Mouse (Mus musculus) retina, adult 2 months (tissue): ENCODE measurements around the gene Ptpn1.

Source experiments
- DNase-seq: peaks from one replicate; pipeline ENCODE4 v3.0.0-alpha.2; 2012; ENCODE audit warnings: low read depth, low spot score

Ptpn1 gene

DNA sequence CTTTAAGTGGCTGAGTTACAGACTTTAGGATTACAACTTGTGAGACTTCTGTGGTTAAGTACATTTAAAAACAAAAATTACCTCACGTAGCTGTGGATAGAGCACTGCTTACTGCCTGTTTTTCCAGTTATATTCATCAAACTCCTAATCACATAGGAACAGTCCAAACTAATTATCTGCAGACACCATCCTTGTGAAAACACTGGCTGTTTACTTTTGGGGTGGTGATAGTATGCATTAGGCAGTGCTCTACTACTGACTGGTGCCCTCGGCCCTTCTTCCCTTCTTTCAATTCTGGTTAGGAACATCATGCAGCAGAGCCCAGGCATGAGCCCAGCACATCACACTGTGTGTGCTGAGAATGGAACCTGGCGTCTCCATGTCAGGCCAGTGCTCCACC is 15.4 kb downstream of the Ptpn1 start:
- no peak for DNase-seq

DNA sequence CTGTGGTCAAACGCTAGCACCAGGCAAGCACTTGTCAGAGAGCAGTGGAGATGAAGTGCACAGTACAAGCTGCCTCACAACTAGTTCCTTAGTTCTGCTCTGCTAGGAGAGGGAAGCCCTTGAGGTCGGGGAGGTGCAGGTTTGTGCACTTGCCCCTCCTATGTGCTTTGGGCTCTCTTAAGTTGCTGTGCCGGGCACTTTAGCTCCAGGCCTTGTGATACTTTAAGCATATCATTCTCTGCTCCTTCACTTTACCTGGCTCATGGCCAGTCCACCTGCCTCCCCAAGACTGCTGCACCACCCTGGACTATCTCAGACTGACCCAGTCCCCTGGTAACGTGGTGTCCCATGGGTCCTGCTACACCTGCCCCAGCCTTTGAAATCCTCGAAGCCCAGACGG is 16.2 kb downstream of the Ptpn1 start:
- DNase-seq = no peak

DNA sequence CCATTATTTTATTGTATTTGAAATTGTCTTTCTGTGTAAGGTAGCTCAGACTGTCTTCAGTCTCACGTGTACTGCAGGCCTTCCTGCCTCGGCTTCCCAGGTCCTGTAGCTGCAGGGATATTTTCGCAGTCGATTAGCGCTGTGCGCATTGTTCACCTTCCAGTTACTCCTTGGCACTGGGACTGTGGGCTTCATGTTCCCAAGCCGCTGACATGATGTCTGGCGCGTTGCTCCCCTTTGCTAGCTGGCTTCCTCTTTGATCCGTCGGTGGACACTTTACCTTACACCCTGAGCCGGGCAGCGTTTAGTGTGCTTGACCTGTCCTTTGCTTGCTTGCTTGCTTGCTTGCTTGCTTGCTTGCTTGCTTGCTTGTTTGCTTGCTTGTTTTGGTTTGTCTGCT is 16.7 kb downstream of the Ptpn1 start:
- DNase-seq = no peak

DNA sequence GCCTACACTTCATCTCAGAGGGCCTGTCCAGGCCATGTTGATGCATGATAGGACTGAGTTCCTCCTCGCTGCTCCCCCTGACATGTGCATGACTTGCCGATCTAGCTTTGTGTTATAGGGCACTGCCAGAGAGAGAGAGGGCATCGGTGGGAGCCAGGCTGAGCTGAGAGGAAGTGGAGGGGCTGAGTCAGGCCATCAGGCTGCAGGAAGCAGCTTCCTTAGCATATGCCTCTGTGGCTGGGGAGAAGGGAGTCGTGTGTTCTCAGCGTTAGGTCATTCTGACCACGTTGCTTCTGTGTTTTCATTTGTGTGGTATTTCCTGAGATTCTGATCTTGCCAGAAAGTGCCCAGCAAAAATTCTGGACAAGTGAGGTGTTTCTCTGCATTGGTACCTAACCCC is 17.4 kb downstream of the Ptpn1 start:
- DNase-seq = no peak

DNA sequence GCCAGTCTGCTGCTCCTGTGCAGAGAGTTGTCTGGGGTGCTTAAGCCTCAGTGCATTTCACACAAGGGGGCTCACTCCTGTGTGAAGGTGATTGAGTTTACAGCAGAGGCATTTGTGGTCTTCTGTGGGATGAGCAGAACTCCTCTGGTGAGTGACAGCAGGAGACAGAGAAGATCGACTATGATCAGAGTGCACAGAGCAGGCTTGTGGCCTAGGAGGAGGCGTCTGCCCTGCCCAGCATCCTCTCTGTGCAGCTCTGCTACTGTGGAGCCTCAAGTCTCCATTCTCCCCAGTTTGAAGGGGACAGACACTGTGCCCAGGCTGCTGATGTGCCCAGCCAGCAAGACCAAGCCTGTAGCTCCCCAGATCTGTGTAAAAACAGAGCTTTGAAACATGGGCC is 18.0 kb downstream of the Ptpn1 start:
- no peak for DNase-seq

DNA sequence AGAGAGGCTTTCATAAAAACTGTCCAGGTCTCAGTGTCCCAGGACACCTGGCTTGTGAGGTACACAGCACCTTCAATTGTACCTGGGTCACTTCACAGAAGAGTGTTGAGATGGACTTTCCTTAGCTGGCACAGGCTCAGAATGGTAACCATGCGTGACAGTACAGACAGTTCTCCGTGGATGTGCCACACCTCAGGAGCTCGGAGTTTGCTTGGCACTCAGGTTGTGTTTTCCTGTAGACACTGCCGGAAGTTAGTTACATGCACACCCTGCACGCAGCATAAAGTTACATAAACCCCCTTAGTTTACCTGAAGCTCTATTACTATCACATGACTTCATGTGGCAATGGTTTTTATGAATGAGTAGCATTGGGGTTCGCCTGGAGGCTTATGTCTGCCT is 18.8 kb downstream of the Ptpn1 start:
- DNase-seq = no peak

DNA sequence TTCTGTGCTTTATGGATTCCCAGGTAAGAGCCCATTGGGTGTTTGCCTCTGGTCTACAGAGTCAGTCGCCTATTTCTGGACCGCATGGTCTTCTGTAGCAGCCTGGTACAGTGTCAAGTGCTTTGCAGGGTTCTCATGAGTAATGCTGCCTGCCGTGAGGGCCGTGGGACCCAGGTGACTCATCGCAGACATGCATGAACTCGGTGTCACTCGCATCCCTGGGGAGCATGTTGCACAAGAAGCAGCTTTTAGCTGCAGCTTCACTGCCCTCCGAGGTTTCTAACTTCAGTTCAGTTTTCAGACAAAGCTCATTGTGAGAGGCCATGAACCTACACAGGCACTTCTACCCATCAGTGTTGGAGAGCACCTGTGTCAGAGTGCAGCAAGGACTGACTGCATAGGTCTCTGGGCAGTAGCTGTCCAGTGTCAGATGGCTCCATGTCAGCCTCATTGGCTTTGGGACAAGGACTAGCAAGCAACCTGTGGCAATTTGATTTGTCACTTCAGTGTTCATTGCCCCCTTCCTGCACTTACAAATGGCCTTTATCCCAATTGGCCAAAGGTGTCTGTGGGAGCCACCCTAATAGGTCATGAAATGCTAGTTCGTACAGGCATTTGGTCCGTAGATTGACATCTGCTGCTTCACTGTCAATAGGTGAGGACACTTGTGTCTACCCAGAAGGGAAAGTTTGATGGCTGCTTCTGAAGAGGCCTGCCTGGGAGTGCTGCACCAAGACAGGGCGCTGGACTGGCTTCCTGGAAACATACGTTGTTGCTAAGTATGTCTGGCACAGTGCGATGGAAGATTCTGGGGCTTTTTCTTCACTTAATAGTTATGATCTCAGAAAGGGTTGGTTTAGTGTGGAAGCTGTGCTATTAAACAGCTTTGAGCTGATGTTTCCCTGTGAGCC is 19.7 kb downstream of the Ptpn1 start:
- no peak for DNase-seq

DNA sequence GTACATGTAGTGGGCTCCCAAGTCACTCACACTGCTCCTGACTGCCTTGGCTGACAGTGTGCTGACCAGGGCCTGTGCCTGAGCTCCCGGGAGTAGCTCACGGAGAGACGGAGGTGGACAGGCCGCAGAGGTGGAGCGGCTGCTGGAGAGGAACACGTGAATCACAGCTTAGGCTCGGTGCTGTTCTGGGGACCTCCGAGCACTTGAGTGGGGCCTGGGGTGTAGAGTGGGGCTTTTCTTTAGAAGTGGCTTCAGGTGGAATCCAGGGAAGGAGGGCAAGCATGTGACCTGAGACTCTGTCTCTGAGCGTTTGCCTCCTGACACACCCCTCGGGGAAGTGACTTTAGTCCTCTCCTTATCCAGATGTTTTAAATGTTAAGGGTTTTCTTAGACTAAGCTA is 22.0 kb downstream of the Ptpn1 start:
- DNase-seq = no peak

DNA sequence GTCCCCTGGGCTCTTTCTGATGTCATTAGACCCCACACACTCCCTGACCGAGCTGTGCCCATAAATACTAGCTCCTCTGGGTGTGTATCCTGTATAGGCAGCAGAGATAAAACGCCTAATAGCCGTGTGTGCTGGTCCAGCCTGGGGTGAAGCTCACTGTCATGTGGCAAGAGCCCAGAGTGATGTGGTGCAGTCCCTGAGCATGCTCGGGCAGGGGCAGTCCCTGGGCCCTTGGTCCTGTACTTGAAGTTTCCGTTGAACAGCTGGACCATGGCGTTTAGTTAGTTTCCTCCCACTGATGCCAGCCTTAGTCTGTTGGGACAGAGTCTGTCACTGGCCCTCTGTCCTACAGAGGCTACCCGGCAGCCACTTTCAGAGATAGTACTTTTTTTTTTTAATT is 23.1 kb downstream of the Ptpn1 start:
- DNase-seq = no peak

DNA sequence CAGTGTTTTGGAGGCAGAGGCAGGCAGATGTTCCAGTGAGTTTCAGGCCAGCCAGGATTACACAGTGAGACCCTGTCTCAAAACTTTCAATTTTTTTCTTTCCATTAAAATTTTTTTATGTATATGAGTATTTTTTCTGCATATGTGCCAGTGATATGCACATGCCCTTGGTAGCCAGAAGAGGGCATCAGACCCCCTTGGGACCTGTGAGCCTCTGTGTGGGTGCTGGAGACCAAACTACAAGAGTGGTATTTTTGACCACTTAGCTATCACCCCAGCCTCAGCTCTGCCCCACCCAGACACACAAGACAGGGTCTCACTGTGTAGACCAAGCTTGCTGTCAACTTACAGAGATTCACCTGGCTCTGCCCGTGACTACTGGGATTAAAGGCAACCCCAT is 25.7 kb downstream of the Ptpn1 start:
- no peak for DNase-seq

DNA sequence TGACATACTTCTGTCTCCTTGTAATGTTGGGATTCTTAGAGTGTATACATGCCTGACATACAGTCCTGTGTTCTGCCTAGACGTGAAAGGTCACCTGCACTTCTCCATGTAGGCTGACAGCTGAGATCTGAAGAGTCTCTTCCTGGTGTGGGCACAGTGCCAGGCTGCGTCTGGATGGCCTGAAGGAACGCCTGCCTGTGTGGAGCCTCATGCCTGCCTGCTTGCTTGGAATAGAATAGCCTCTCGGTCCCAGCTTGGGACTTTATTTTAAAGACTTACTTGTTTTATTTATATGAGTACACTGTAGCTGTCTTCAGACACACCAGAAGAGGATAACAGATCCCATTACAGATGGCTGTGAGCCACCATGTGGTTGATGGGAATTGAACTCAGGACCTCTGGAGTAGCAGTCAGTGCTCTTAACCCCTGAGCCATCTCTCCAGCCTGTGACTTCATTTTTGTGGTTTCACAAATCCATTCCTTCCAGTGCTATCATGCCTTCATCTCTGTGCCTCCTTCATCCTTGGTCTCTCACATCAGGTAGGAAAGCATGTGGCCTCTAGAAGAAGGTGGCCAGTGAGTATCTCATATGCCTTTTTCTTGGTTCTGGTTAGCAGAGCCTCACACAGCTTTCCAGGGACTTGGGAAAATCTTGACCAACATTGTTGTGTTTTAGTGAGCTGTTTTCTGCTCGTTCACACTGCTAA is 26.4 kb downstream of the Ptpn1 start:
- no peak for DNase-seq

DNA sequence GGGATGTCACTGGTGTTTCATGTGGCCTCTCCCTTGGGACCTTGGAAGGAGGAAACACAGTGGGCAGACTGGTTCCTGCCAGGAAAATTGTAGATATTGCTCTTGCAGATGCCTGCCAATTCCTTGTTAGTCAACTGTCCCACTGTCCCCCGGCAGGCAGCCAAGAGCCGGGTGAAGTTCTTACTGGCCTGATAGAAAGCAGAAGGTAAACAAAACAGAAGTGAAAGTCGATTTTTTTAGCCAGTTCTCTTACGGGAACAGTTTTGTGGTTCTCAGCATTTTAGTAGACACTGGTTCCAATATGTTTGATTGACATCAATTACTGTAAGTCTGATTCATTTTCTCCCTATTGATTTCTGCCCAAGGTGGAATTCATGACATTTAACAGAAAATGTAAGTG is 27.0 kb downstream of the Ptpn1 start:
- DNase-seq = no peak

DNA sequence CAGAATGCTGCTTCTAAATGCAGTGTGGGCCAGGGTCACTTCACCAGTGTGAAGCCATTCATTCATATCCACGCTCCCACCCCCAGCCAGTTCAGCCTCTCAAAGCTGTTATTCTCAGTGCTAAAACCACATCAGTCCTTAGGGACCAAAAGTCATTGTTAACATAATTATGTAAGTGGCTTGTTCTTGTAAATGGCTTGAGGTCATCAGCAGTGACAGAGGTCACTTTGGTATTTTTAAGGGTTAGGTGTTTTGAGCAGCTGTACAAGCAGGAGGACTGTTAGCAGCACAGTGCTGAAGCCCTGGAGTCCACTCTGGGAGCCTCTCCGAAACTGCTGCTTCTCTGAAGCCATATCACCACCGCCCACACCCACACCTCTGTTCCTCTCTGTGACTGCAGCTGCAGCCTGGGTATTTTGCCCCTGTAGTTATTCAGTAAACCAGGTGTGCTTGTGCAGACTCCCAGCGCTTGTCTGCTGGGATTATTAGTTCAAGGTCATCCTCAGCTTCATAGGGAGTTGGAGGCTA is 27.6 kb downstream of the Ptpn1 start:
- DNase-seq = no peak

DNA sequence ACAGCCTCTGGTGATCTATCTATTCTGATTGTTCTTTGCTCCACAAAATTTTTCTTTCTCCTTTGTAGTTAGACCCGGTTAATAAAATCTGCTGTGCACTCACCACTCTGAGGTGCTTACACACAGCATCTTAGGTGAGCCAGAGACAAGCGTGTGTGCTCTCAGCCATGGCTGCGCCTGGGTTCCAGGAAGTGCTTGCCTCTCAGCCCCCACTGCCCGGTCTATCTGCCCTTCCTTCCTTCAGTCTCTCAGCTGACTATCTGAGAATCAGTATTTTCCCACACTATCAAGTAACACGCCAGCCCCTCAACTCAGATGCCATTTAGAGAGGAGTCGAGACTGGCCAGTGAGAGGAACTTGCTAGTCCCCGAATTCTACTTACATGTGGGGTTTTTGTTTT is 28.1 kb downstream of the Ptpn1 start:
- DNase-seq = no peak

DNA sequence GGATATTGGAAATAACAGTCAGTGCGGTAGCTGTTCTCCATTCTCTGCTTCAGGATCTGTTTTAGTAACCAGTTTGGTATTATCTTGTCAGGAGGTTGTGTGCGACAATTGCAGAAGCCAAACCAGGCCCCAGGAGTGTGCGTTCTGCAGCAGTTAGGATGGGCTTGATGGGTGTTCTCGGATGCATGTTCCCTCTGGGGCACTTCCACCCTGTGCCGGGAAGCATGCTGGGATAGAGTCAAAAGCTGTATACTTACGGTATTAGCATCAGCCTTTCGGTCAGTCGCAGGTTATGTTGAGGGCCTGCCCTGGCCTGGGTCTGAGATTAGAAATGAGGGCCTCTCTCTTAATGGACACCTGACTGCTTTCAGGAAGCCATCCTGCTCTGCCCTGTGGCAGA is 28.7 kb downstream of the Ptpn1 start:
- DNase-seq = no peak

DNA sequence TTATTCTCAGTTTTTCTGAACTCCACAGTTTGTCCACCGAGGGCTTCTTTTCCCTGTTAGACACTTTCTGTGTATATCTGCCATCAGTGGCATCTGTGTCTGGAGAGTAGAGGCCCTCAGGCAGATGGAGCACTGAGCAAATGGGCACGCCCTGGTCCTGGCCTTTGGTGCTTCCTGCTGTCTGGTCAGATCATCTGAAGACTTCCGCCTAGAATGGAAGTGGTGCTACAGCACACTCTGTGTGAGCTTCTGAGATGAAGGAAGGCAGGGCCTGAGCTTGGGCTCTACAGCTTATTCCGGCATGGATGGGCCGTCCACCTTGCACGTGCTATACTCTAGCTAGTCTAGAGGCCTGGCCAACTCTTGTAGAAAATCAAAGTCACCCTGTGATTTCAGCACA is 30.5 kb downstream of the Ptpn1 start:
- no peak for DNase-seq

DNA sequence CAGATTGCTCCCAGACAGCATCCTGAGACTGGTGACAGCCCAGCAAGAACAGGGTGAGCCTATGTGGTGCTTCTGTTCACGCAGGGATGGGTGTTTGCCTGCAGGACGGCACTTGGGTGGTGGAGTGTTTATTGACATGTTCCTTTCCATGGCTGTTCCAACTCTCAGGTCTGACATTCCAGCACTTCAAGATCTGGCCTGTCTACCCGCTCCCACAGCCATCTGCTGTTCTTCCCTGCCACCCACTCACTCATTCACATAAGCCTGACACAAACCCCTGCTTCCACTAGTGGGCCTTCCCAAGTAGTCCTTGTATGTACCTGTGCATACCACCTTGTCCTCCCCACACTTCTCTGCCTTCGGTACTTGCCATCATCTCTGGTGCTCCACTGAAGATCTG is 31.3 kb downstream of the Ptpn1 start:
- no peak for DNase-seq

DNA sequence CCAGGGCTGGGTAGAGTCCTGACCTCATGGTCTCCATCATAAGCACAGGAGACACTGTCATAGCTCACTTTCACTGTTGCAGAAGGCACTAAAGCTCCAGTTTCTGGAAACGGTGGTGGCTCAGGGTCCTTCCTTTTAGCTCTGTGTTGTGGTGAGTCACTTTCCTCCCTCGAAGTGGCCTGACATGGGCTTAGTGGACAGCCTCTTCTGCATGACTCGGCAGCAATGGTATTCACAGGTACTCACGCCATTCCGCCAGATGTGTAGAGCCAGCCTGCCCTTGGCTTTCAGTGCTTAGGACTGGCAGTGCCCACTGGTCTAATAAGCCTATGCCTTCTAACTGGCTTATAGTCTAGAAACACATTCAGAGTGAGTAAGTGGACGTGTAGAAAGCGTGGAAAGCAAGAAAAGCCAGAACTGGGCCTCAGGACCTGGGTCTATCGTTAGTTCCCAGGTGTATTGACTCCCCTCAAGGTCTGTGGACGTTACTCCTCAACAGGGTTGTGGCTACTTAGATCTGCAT is 32.0 kb downstream of the Ptpn1 start:
- DNase-seq = no peak

DNA sequence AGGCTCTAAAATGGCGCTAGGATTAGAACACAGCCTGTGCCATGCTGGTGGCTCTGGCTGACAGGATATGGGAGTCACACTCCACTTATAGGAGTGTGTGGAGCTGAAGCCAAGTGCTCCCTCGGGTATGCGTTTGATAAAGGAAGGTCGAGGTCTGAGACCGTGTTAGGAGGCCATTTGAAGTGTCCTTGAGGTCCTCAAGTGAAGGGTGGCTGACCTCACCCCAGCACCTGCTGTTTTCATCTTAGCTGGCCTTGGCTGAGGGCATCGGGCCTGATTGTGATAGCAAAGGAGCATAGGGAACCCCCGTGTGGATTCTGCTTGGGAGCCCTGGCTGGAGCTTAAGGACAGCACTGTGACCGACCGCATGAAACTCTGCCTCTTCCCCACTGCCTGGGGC is 32.5 kb downstream of the Ptpn1 start:
- no peak for DNase-seq

DNA sequence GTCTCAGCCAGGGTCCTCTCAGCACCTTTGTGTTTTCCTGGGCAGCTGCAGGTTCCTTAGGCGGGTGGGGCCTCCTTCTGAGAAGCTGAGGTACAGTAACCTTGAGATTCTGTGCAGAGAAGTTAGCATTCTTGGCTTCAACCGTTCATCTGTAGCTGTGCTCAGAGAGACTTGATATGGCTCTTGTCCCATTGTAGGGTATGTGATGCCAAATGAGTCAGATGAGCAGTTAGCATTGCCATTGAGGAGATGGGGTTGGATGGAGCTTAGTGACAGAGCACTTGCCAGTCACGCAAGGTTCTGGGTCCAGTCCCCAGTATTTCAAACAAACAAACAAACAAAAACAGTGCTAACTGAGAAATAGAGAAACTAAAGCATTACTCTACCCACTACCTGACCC is 34.1 kb downstream of the Ptpn1 start:
- no peak for DNase-seq

DNA sequence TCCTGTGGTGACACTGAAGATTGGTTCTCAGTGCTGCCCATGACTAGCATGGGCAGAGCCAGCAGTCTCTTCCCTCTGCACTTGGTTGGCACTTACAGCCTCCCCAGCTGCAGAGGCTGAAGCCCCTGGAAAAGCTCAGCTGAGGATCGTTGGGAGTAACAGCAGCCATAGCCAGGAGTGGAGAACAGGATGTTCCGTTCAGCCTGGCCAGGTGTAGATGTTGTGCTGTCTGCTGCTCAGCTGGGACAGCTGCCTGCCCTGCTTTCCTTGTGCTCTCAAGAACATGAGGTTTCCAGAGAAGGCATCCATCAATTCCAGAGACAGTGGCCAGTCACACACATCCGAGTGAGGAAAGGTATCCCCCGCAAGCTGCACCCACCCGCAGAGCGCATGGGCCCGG is 36.6 kb downstream of the Ptpn1 start:
- DNase-seq = no peak

DNA sequence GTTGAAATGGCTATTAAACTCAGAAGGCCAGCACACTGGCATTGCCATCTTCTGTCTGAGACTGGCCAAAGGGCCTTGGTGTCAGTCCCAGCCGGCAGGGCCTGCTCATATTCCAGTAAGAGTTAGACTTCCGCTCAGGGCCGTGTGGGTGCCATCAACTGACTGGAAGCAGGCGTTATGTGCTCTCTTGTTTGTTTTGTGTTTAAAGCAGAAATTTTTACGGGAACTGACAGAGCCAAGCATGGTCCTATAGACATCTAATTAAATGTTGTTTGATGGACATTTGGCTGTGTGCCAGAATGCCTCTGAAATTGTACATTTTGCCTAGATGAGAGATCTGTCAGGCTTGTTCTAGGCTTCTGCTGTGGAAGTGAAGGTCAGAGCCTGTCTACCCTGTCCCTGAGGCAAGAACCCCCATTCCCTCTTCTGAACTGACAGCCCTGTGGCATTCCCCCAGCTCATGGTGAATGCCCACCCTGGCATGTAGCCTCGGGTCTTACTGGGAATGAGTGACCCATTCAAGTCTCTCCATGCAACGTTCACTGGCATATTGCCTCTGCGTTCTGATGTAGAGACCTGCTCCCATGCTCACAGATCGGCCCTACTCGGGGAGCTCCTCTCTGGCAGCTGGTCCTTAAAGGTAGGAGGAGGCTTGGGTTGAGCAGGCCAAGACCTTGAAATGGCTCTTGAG is 38.1 kb downstream of the Ptpn1 start:
- DNase-seq = no peak
